Mouse (Mus musculus): ENCODE results near the gene Cyp4f18.

- TF ChIP-seq POLR2A (IDR thresholded peaks at IDR 0.05; ENCODE audit: low read depth, low read length) (no peak), CTCF (conservative IDR thresholded peaks at IDR 0.05; ENCODE audit: insufficient read depth, insufficient read length, low read depth, low read length) (no peak)
These were observed 28.0 kb downstream of the Cyp4f18 start for GRCm38 (mm10) chr8:71981456-71981855.
